Mouse (Mus musculus): ENCODE data around the gene Olr1. TPM values are rescaled to one million over a fixed set of nuclear protein-coding genes. Genes with fewer than 3 reads are reported as not detected.

Olr1 gene
- total and polyA plus RNA-seq, 3 experiments: 0.06 to 0.21 (median 0.07) TPM

DNA sequence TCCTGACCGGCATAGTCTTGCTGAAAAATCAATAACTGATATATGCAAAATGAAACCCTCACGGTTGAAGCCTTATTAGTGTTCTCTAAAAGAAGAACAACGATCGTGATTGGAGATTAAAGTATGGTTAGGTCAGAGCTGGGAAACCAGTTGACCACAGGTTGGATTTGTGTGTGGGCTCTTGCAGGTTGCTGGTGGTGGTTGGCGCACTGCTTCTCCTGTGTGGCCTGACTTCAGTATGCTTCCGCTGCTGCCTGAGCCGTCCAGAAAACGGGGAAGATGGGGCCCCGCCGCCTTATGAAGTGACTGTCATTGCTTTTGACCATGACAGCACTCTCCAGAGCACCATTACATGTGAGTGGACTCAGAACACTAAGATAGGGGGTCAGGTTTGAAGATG, 9.4 kb upstream of the Olr1 start:
- Histone ChIP-seq H3K79me2 (replicated peaks; ENCODE audit: control insufficient read depth, insufficient read depth, low read length) (no peaks in the 10 kb centered on the region), H3K36me3 (ENCODE audit: control insufficient read depth, insufficient read depth, low read length) (no peaks in the 10 kb centered on the region), H3K4me3 (no peak overlapping the region), H3K27ac (no peak overlapping the region), H3K27me3 (ENCODE audit: control insufficient read depth, insufficient read depth, low read length) (no peaks in the 10 kb centered on the region), H3K4me1 (ENCODE audit: control insufficient read depth, insufficient read depth, low read length) (no peaks in the 10 kb centered on the region), H3K9ac (ENCODE audit: low read depth, low read length) (no peak overlapping the region)
- TF ChIP-seq EP300 (IDR thresholded peaks at IDR 0.05; ENCODE audit: insufficient read depth, low read depth, low read length) (no peak), CTCF (IDR thresholded peaks at IDR 0.05) (no peak), POLR2A (IDR thresholded peaks at IDR 0.05; ENCODE audit: insufficient read depth, low read depth, low read length) (no peak)
- intact Hi-C loops (cut with DNase I): no loop called here
- WGBS: 89% methylated on average over 10 of the region's 10 CpGs
- no peak for DNase-seq

DNA sequence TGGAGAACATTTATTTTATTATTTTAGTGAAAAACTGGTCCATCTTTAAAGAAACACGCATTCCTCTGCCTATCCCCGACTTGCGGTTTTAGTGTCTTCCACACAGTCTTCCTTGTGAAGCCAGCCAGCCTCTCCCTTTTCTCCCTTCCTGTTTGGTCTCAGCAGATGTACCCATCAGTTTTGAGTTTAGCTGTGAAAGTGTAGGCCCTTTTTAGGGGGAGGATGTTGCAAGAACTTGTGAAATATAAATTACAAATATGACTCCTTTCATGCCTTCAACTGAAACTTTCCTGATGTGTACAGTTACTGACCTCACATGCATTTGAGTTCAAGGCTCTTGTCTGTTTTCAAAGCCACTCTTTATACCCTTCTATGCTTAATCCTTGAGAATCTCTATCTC, 8.1 kb upstream of the Olr1 start:
- H3K27ac ChIP-seq: no peak overlapping the region
- no peaks in the 10 kb centered on the region for H3K4me1 ChIP-seq (ENCODE audit: control insufficient read depth, insufficient read depth, low read length)
- intact Hi-C loops (cut with DNase I): no loop called here
- no peaks in the 10 kb centered on the region for H3K27me3 ChIP-seq (ENCODE audit: control insufficient read depth, insufficient read depth, low read length)
- no peaks in the 10 kb centered on the region for H3K79me2 ChIP-seq (replicated peaks; ENCODE audit: control insufficient read depth, insufficient read depth, low read length)
- TF ChIP-seq CTCF (IDR thresholded peaks at IDR 0.05) (no peak), POLR2A (IDR thresholded peaks at IDR 0.05; ENCODE audit: insufficient read depth, low read depth, low read length) (no peak), EP300 (IDR thresholded peaks at IDR 0.05; ENCODE audit: insufficient read depth, low read depth, low read length) (no peak)
- H3K36me3 ChIP-seq (ENCODE audit: control insufficient read depth, insufficient read depth, low read length): no peaks in the 10 kb centered on the region
- H3K9ac ChIP-seq (ENCODE audit: low read depth, low read length): no peak overlapping the region
- 83% methylated on average over 3 of the region's 3 CpGs for WGBS
- no peak overlapping the region for H3K4me3 ChIP-seq
- no peak for DNase-seq

DNA sequence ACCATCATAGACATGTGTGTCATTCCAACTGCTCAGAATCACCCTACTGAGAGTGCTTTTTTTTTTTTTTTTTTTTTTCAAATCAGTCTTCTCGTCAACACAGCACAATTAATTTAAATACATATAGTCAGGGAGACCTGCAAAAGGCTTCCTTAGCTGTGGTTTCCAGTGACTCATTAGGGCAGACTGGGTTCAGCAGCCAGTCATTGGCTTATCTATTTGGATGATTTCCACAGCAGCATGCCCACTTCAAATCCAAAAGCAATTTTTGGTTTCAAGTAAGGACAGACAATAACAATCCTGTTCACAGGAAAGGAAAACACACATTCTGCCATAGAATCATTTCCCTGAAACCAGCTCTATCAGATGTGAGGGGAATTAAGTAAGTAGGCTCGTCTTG, 7.4 kb upstream of the Olr1 start:
- Histone ChIP-seq H3K36me3 (ENCODE audit: control insufficient read depth, insufficient read depth, low read length) (no peaks in the 10 kb centered on the region), H3K4me1 (ENCODE audit: control insufficient read depth, insufficient read depth, low read length) (no peaks in the 10 kb centered on the region), H3K27me3 (ENCODE audit: control insufficient read depth, insufficient read depth, low read length) (no peaks in the 10 kb centered on the region), H3K9ac (ENCODE audit: low read depth, low read length) (no peak overlapping the region), H3K27ac (no peak overlapping the region), H3K79me2 (replicated peaks; ENCODE audit: control insufficient read depth, insufficient read depth, low read length) (no peaks in the 10 kb centered on the region), H3K4me3 (no peak overlapping the region)
- 32% methylated on average over 2 of the region's 2 CpGs for WGBS
- DNase-seq: no peak
- TF ChIP-seq POLR2A (IDR thresholded peaks at IDR 0.05; ENCODE audit: insufficient read depth, low read depth, low read length) (no peak), CTCF (IDR thresholded peaks at IDR 0.05) (no peak), EP300 (IDR thresholded peaks at IDR 0.05; ENCODE audit: insufficient read depth, low read depth, low read length) (no peak)
- intact Hi-C loops (cut with DNase I): no loop called here

DNA sequence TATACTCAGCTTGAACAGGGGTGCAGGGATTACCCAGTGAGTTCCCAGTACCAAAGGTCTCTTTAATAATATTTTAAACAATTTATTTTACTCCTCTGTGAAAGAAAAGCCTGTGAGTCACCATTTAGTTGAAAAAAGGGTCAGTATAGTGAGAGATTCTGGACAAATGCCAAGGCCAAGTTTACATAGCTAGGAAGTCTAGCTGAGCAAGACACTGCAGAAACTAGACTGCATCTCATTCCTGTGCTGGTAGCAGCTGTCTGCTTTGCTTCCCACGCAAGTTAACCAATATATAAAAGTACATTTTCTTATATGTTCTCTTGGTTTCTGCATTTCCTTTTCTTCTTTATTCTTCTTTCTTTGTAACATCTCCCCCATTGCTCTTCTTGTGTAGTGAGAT, 6.4 kb upstream of the Olr1 start:
- H3K79me2 ChIP-seq (replicated peaks; ENCODE audit: control insufficient read depth, insufficient read depth, low read length): no peaks in the 10 kb centered on the region
- intact Hi-C loops (cut with DNase I): no loop called here
- TF ChIP-seq EP300 (IDR thresholded peaks at IDR 0.05; ENCODE audit: insufficient read depth, low read depth, low read length) (no peak), CTCF (IDR thresholded peaks at IDR 0.05) (no peak), POLR2A (IDR thresholded peaks at IDR 0.05; ENCODE audit: insufficient read depth, low read depth, low read length) (no peak)
- no peak overlapping the region for H3K9ac ChIP-seq (ENCODE audit: low read depth, low read length)
- no peak overlapping the region for H3K4me3 ChIP-seq
- H3K27ac ChIP-seq: no peak overlapping the region
- H3K36me3 ChIP-seq (ENCODE audit: control insufficient read depth, insufficient read depth, low read length): no peaks in the 10 kb centered on the region
- no peak for DNase-seq
- H3K4me1 ChIP-seq (ENCODE audit: control insufficient read depth, insufficient read depth, low read length): no peaks in the 10 kb centered on the region
- H3K27me3 ChIP-seq (ENCODE audit: control insufficient read depth, insufficient read depth, low read length): no peaks in the 10 kb centered on the region
- 71% methylated on average over 1 of the region's 1 CpGs for WGBS

DNA sequence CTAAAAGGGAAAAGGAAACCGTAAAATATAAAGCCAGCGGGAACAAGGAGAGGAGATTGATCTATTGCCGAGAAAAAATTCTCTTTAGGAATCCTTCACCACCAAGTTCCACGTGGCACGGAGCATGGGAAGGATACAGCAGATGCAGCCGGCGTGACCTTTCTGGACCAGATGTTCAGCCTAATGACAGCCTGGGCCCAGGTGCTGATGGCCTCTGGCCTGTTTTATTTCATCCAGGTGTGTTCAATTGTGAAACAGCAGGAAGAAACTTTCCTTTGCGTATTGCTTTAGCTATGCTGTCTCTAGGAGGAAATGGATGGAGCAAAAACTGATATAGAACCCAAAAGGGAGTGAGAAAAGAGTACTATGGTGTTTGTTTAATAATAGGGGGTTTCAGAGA, 5.9 kb upstream of the Olr1 start:
- Histone ChIP-seq H3K9ac (ENCODE audit: low read depth, low read length) (no peak overlapping the region), H3K36me3 (ENCODE audit: control insufficient read depth, insufficient read depth, low read length) (no peaks in the 10 kb centered on the region), H3K27me3 (ENCODE audit: control insufficient read depth, insufficient read depth, low read length) (no peaks in the 10 kb centered on the region), H3K27ac (no peak overlapping the region), H3K4me3 (no peak overlapping the region), H3K4me1 (ENCODE audit: control insufficient read depth, insufficient read depth, low read length) (no peaks in the 10 kb centered on the region), H3K79me2 (replicated peaks; ENCODE audit: control insufficient read depth, insufficient read depth, low read length) (no peaks in the 10 kb centered on the region)
- no peak for DNase-seq
- intact Hi-C loops (cut with DNase I): no loop called here
- 58% methylated on average over 8 of the region's 8 CpGs for WGBS
- TF ChIP-seq POLR2A (IDR thresholded peaks at IDR 0.05; ENCODE audit: insufficient read depth, low read depth, low read length): no peak
- TF ChIP-seq EP300 (IDR thresholded peaks at IDR 0.05; ENCODE audit: insufficient read depth, low read depth, low read length): no peak
- no peak for TF ChIP-seq CTCF (IDR thresholded peaks at IDR 0.05)

DNA sequence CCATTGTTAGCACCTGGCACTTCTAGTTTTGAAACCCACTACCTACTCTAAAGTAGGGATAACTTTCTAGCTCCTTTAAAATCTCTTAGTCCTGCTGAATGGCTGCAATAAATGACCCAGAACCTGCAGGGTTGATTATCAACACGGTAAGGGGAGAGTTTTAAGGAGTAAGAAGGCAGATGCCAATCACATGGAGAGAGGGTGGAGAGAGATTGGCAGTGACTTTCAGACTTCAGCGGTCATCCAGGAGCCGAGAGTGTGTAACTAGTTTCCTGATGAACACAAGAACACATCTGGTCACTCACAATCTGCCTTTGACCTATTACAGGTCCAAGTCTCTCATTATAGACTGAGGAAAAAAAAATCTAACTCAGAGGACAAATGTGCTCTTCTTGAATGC, 5.4 kb upstream of the Olr1 start, which contains the start of gene Tmem52b:
Gene Tmem52b (plus strand): TSS at position 189 of the 400 bp plus-strand sequence.
- TF ChIP-seq POLR2A (IDR thresholded peaks at IDR 0.05; ENCODE audit: insufficient read depth, low read depth, low read length) (no peak), CTCF (IDR thresholded peaks at IDR 0.05) (no peak), EP300 (IDR thresholded peaks at IDR 0.05; ENCODE audit: insufficient read depth, low read depth, low read length) (no peak)
- no peak within 1 kb of the TSS for H3K27ac ChIP-seq
- no peak for DNase-seq
- H3K4me1 ChIP-seq (ENCODE audit: control insufficient read depth, insufficient read depth, low read length): no peaks in the 10 kb centered on the region
- intact Hi-C loops (cut with DNase I): no loop called here
- WGBS: 46% methylated on average over 3 of the region's 3 CpGs
- H3K4me3 ChIP-seq: no peak within 1 kb of the TSS
- H3K36me3 ChIP-seq (ENCODE audit: control insufficient read depth, insufficient read depth, low read length): no peaks in the 10 kb centered on the region
- no peaks in the 10 kb centered on the region for H3K27me3 ChIP-seq (ENCODE audit: control insufficient read depth, insufficient read depth, low read length)
- no peaks in the 10 kb centered on the region for H3K79me2 ChIP-seq (replicated peaks; ENCODE audit: control insufficient read depth, insufficient read depth, low read length)
- no peak within 1 kb of the TSS for H3K9ac ChIP-seq (ENCODE audit: low read depth, low read length)

Measured in heart, adult 2 months (tissue).